Mouse (Mus musculus): ENCODE measurements around the gene Lmx1b. TPM values are rescaled to one million over a fixed set of nuclear protein-coding genes. Genes with fewer than 3 reads are reported as not detected.

The Lmx1b gene
- total RNA-seq, 4 experiments from 2014 or later = 0.07 to 0.24 (median 0.19) TPM; not detected in 1

- DNase-seq (ENCODE audit: low spot score in 2 of 2) = no peak
Measured at GRCm38 (mm10) chr2:33543429-33544202, 96.7 kb downstream of the Lmx1b start.

- DNase-seq (ENCODE audit: low spot score in 2 of 2) = no peak
Measured at GRCm38 (mm10) chr2:33542696-33543428, 97.4 kb downstream of the Lmx1b start.

- no peak for DNase-seq (ENCODE audit: low spot score in 2 of 2)
Measured at GRCm38 (mm10) chr2:33525274-33526055, 114.8 kb downstream of the Lmx1b start.

- DNase-seq (ENCODE audit: low spot score in 2 of 2) = no peak
Measured at GRCm38 (mm10) chr2:33515856-33516255, 124.5 kb downstream of the Lmx1b start.

GRCm38 (mm10) chr2:33515431-33515830 is 124.9 kb downstream of the Lmx1b start:
- no peak for DNase-seq (ENCODE audit: low spot score in 2 of 2)

Other genes with a start within 250 kb of the Lmx1b start
- gene Zbtb34, start 209.2 kb downstream of the Lmx1b start, total RNA-seq (2022) = 1 to 10 TPM; 3.5 to 4.5 (median 3.9) TPM
- 10 to 100 TPM; 10.1 to 13.6 (median 12.1) TPM for gene Zbtb43, start 172.0 kb downstream of the Lmx1b start, total RNA-seq (2022)
- gene Mvb12b, start 247.4 kb upstream of the Lmx1b start, total RNA-seq (2022) = 10 to 100 TPM; 31.9 to 41.4 (median 34.4) TPM